Mouse (Mus musculus) heart, postnatal 36 days (tissue): ENCODE data around the gene Epn1. TPM values are rescaled to one million over a fixed set of nuclear protein-coding genes. Genes with fewer than 3 reads are reported as not detected.

Experiments
- microRNA-seq, 2 experiments: library from miRNA; unstranded; fragments of <30 nt; microRNA quantifications; one replicate each; pipeline ENCODE4 v1.2.0; 2021; ENCODE audit warnings: borderline number of aligned reads in 2 of 2
- total RNA-seq, 2 experiments: library from RNA; stranded (reverse); gene quantifications; 2 replicates each; pipeline ENCODE4 v1.2.3; 2021

The Epn1 gene
- total RNA-seq, 2 experiments from 2014 or later: 176 to 184 TPM

Small RNA genes within 50 kb of the gene (microRNA-seq; reads per million reads assigned to microRNA genes)
- gene Gm26217: 0 reads per million in 2 experiments

Other genes with a start within 250 kb of the Epn1 start
- gene Shisa7, start 235.5 kb upstream of the Epn1 start, total RNA-seq: not detected
- gene Isoc2b, start 210.0 kb upstream of the Epn1 start, total RNA-seq: 1 to 10 TPM; 3.9 to 4.6 TPM
- gene Isoc2a, start 203.1 kb upstream of the Epn1 start, total RNA-seq: 10 to 100 TPM; 45.4 to 48.8 TPM
- gene Gm36210, start 173.7 kb upstream of the Epn1 start, total RNA-seq: not detected
- 1 to 10 TPM; 7.2 to 9.2 TPM for gene Zfp628, start 165.0 kb upstream of the Epn1 start, total RNA-seq
- 1 to 10 TPM; 4.3 to 5.1 TPM for gene Nat14, start 158.2 kb upstream of the Epn1 start, total RNA-seq
- gene Ssc5d, start 154.4 kb upstream of the Epn1 start, total RNA-seq: 1 to 10 TPM; 3.9 to 4.1 TPM
- 10 to 100 TPM; 26.5 to 34.0 TPM for gene Sbk2, start 115.8 kb upstream of the Epn1 start, total RNA-seq
- gene Sbk3, start 109.1 kb upstream of the Epn1 start, total RNA-seq: 10 to 100 TPM; 31.5 to 45.5 TPM
- gene Zfp579, start 84.1 kb upstream of the Epn1 start, total RNA-seq: 10 to 100 TPM; 14.2 to 16.4 TPM
- 10 to 100 TPM in 1 of 2 experiments, 1 to 10 TPM in 1; 9.7 to 10.4 TPM for gene Zfp524, start 65.8 kb upstream of the Epn1 start, total RNA-seq
- 10 to 100 TPM; 17.0 to 21.6 TPM for gene Fiz1, start 65.5 kb upstream of the Epn1 start, total RNA-seq
- not detected for gene Gm44973, start 64.7 kb upstream of the Epn1 start, total RNA-seq
- gene Zfp865, start 59.9 kb upstream of the Epn1 start, total RNA-seq: 10 to 100 TPM; 14.1 to 14.9 TPM
- not detected for gene Ccdc106, start 59.7 kb upstream of the Epn1 start, total RNA-seq
- not detected for gene 4632433K11Rik, start 46.1 kb upstream of the Epn1 start, total RNA-seq
- 1 to 10 TPM; 5.2 to 6.1 TPM for gene Zfp784, start 41.8 kb upstream of the Epn1 start, total RNA-seq
- gene Zfp580, start 28.7 kb upstream of the Epn1 start, total RNA-seq: 1 to 10 TPM; 5.6 to 5.7 TPM
- gene U2af2, start 18.1 kb upstream of the Epn1 start, total RNA-seq: 10 to 100 TPM; 62.4 to 70.8 TPM
- gene Rfpl4, start 36.7 kb downstream of the Epn1 start, total RNA-seq: not detected
- gene Rasl2-9, start 45.7 kb downstream of the Epn1 start, total RNA-seq: 1 to 10 TPM; 6.2 to 6.9 TPM
- not detected for gene Vmn1r55, start 69.4 kb downstream of the Epn1 start, total RNA-seq
- not detected for gene Vmn1r56, start 116.5 kb downstream of the Epn1 start, total RNA-seq
- gene Vmn1r57, start 138.3 kb downstream of the Epn1 start, total RNA-seq: not detected